Mouse (Mus musculus): ENCODE measurements around the gene Large1. TPM values are rescaled to one million over a fixed set of nuclear protein-coding genes. Genes with fewer than 3 reads are reported as not detected.

Gene Large1
- 9.5 TPM for polyA plus RNA-seq (2014; fragmentation: Illumina TruSeq; extraction: RNeasy Lipid Tissue Mini Kit (QIAGEN cat#74804); ENCODE audit: low read depth, low replicate concordance)

DNA sequence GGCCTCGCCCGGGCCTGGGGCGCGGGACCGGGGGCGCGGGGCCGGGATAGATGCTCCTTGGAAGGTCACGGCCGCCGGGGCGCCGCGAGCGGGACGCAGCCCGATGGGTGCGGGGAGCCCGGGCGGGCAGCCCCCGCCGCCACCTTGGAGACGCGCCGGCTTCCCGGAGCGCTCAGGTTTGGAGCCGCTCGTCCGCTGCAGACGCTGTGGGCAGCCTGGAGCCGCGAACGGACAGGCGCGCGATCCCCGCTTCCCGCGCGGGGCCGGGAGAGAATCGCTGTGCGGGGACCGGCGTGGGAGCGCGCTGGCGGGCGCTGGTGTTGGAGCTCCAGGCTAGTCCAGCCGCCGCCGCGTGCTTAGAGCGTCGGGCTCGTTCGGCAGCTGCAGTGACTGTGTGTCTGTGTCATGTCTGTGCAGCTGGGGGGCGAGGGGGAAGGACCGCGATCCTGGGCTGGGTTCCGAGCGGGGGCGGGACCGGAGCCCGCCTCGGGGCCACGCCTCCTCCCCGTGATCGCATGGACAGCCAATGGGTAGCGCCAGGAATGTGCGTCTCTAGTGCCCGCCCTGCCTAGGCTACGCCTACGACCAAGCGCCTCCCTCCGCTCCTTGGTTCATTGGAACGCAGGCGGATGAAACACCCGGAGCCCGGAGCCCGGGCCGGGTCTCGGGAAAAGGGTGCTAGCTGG, at the start of gene Large1:
Large1 (minus strand) TSS at position 433 of the 686 bp plus-strand sequence.

Data from sigmoid colon, adult 10 weeks (tissue).